Mouse (Mus musculus) heart, postnatal 0 days (tissue): ENCODE results near the gene Cux1.

Source experiments
- CTCF ChIP-seq: IDR thresholded peaks from 2 replicates; pipeline ENCODE4 v1.5.1; 2016; ENCODE audit warnings: antibody characterized with exemption, control low read depth, low read depth
- EP300 ChIP-seq: IDR thresholded peaks from 2 replicates; pipeline ENCODE4 v1.6.1; 2016; ENCODE audit warnings: antibody characterized with exemption, low read depth

- TF ChIP-seq CTCF, result no peak
- TF ChIP-seq EP300, result no peak
Observed at GRCm38 (mm10) chr5:136518648-136519437, 48.4 kb downstream of the Cux1 start.
